Mouse (Mus musculus): ENCODE data around the gene Creb5. TPM values are rescaled to one million over a fixed set of nuclear protein-coding genes. Genes with fewer than 3 reads are reported as not detected.

Creb5 gene
- total and polyA plus RNA-seq, 3 experiments = 3.5 to 8.4 (median 6.1) TPM

- Histone ChIP-seq H3K27me3 (ENCODE audit: control insufficient read depth, insufficient read depth, low read length) (no peaks in the 10 kb centered on the region), H3K27ac (no peak overlapping the region), H3K4me3 (no peak overlapping the region), H3K79me2 (replicated peaks; ENCODE audit: control insufficient read depth, insufficient read depth, low read length) (no peaks in the 10 kb centered on the region), H3K4me1 (ENCODE audit: control insufficient read depth, insufficient read depth, low read length) (no peaks in the 10 kb centered on the region), H3K9ac (ENCODE audit: low read depth, low read length) (no peak overlapping the region), H3K36me3 (ENCODE audit: control insufficient read depth, insufficient read depth, low read length) (no peaks in the 10 kb centered on the region)
- intact Hi-C loops (cut with DNase I) = loop anchor here (1.0 to 10.0 kb wide), 4 partner anchors 180 to 557 kb away; no protein-coding TSS in a partner anchor
- 13% methylated on average over 9 of the region's 9 CpGs for WGBS
- TF ChIP-seq EP300 (IDR thresholded peaks at IDR 0.05; ENCODE audit: insufficient read depth, low read depth, low read length) = peak; percentile 57; the same call in 1 of the 2 replicates
- no peak; the same call in 1 of the 2 replicates for TF ChIP-seq CTCF (IDR thresholded peaks at IDR 0.05)
- TF ChIP-seq POLR2A (IDR thresholded peaks at IDR 0.05; ENCODE audit: insufficient read depth, low read depth, low read length) = no peak
- DNase-seq = peak; percentile 52 to 80
These were observed 434.5 kb downstream of the Creb5 start for GRCm38 (mm10) chr6:53721595-53721994.

- TF ChIP-seq POLR2A (IDR thresholded peaks at IDR 0.05; ENCODE audit: insufficient read depth, low read depth, low read length) (no peak), EP300 (IDR thresholded peaks at IDR 0.05; ENCODE audit: insufficient read depth, low read depth, low read length) (no peak), CTCF (IDR thresholded peaks at IDR 0.05) (no peak)
- no peak overlapping the region for H3K4me3 ChIP-seq
- no peak for DNase-seq
- H3K9ac ChIP-seq (ENCODE audit: low read depth, low read length) = no peak overlapping the region
- H3K36me3 ChIP-seq (ENCODE audit: control insufficient read depth, insufficient read depth, low read length) = no peaks in the 10 kb centered on the region
- no peaks in the 10 kb centered on the region for H3K79me2 ChIP-seq (replicated peaks; ENCODE audit: control insufficient read depth, insufficient read depth, low read length)
- intact Hi-C loops (cut with DNase I) = loop anchor here (1.0 to 10.0 kb wide), 3 partner anchors 338 to 558 kb away; no protein-coding TSS in a partner anchor
- no peaks in the 10 kb centered on the region for H3K4me1 ChIP-seq (ENCODE audit: control insufficient read depth, insufficient read depth, low read length)
- WGBS = 80% methylated on average over 4 of the region's 4 CpGs
- no peak overlapping the region for H3K27ac ChIP-seq
- no peaks in the 10 kb centered on the region for H3K27me3 ChIP-seq (ENCODE audit: control insufficient read depth, insufficient read depth, low read length)
These were observed 435.6 kb downstream of the Creb5 start for GRCm38 (mm10) chr6:53722694-53723093.

GRCm38 (mm10) chr6:53730487-53730886, 443.4 kb downstream of the Creb5 start:
- Histone ChIP-seq H3K4me1 (ENCODE audit: control insufficient read depth, insufficient read depth, low read length) (no peaks in the 10 kb centered on the region), H3K9ac (ENCODE audit: low read depth, low read length) (no peak overlapping the region), H3K27me3 (ENCODE audit: control insufficient read depth, insufficient read depth, low read length) (no peaks in the 10 kb centered on the region), H3K36me3 (ENCODE audit: control insufficient read depth, insufficient read depth, low read length) (no peaks in the 10 kb centered on the region), H3K4me3 (no peak overlapping the region), H3K79me2 (replicated peaks; ENCODE audit: control insufficient read depth, insufficient read depth, low read length) (no peaks in the 10 kb centered on the region), H3K27ac (no peak overlapping the region)
- intact Hi-C loops (cut with DNase I) = no loop called here
- TF ChIP-seq POLR2A (IDR thresholded peaks at IDR 0.05; ENCODE audit: insufficient read depth, low read depth, low read length) = no peak
- no peak for TF ChIP-seq EP300 (IDR thresholded peaks at IDR 0.05; ENCODE audit: insufficient read depth, low read depth, low read length)
- no peak for TF ChIP-seq CTCF (IDR thresholded peaks at IDR 0.05)
- no peak for DNase-seq
- 86% methylated on average over 7 of the region's 7 CpGs for WGBS

- Histone ChIP-seq H3K4me3 (no peak overlapping the region), H3K27ac (no peak overlapping the region), H3K79me2 (replicated peaks; ENCODE audit: control insufficient read depth, insufficient read depth, low read length) (no peaks in the 10 kb centered on the region), H3K27me3 (ENCODE audit: control insufficient read depth, insufficient read depth, low read length) (no peaks in the 10 kb centered on the region), H3K9ac (ENCODE audit: low read depth, low read length) (no peak overlapping the region), H3K4me1 (ENCODE audit: control insufficient read depth, insufficient read depth, low read length) (no peaks in the 10 kb centered on the region), H3K36me3 (ENCODE audit: control insufficient read depth, insufficient read depth, low read length) (no peaks in the 10 kb centered on the region)
- TF ChIP-seq CTCF (IDR thresholded peaks at IDR 0.05) (no peak), POLR2A (IDR thresholded peaks at IDR 0.05; ENCODE audit: insufficient read depth, low read depth, low read length) (no peak), EP300 (IDR thresholded peaks at IDR 0.05; ENCODE audit: insufficient read depth, low read depth, low read length) (no peak)
- intact Hi-C loops (cut with DNase I) = no loop called here
- no peak for DNase-seq
- WGBS = 58% methylated on average over 5 of the region's 5 CpGs
These were observed 444.0 kb downstream of the Creb5 start for GRCm38 (mm10) chr6:53730996-53731485.

GRCm38 (mm10) chr6:53733546-53733945, 446.5 kb downstream of the Creb5 start:
- no peak for TF ChIP-seq POLR2A (IDR thresholded peaks at IDR 0.05; ENCODE audit: insufficient read depth, low read depth, low read length)
- no peak for TF ChIP-seq EP300 (IDR thresholded peaks at IDR 0.05; ENCODE audit: insufficient read depth, low read depth, low read length)
- no peak for TF ChIP-seq CTCF (IDR thresholded peaks at IDR 0.05)
- WGBS = 84% methylated on average over 1 of the region's 1 CpGs
- no peaks in the 10 kb centered on the region for H3K79me2 ChIP-seq (replicated peaks; ENCODE audit: control insufficient read depth, insufficient read depth, low read length)
- no peak for DNase-seq
- no peak overlapping the region for H3K9ac ChIP-seq (ENCODE audit: low read depth, low read length)
- no peaks in the 10 kb centered on the region for H3K4me1 ChIP-seq (ENCODE audit: control insufficient read depth, insufficient read depth, low read length)
- H3K4me3 ChIP-seq = no peak overlapping the region
- H3K36me3 ChIP-seq (ENCODE audit: control insufficient read depth, insufficient read depth, low read length) = no peaks in the 10 kb centered on the region
- H3K27me3 ChIP-seq (ENCODE audit: control insufficient read depth, insufficient read depth, low read length) = no peaks in the 10 kb centered on the region
- intact Hi-C loops (cut with DNase I) = no loop called here
- no peak overlapping the region for H3K27ac ChIP-seq

GRCm38 (mm10) chr6:53733999-53734398, 446.9 kb downstream of the Creb5 start:
- no peak for TF ChIP-seq CTCF (IDR thresholded peaks at IDR 0.05)
- no peak for TF ChIP-seq EP300 (IDR thresholded peaks at IDR 0.05; ENCODE audit: insufficient read depth, low read depth, low read length)
- no peak for TF ChIP-seq POLR2A (IDR thresholded peaks at IDR 0.05; ENCODE audit: insufficient read depth, low read depth, low read length)
- H3K9ac ChIP-seq (ENCODE audit: low read depth, low read length) = no peak overlapping the region
- H3K27me3 ChIP-seq (ENCODE audit: control insufficient read depth, insufficient read depth, low read length) = no peaks in the 10 kb centered on the region
- intact Hi-C loops (cut with DNase I) = no loop called here
- no peaks in the 10 kb centered on the region for H3K36me3 ChIP-seq (ENCODE audit: control insufficient read depth, insufficient read depth, low read length)
- DNase-seq = no peak
- H3K4me3 ChIP-seq = no peak overlapping the region
- H3K4me1 ChIP-seq (ENCODE audit: control insufficient read depth, insufficient read depth, low read length) = no peaks in the 10 kb centered on the region
- no peaks in the 10 kb centered on the region for H3K79me2 ChIP-seq (replicated peaks; ENCODE audit: control insufficient read depth, insufficient read depth, low read length)
- 26% methylated on average over 4 of the region's 4 CpGs for WGBS
- no peak overlapping the region for H3K27ac ChIP-seq

Measured in heart, adult 2 months (tissue).